Mouse (Mus musculus): ENCODE measurements at regions not wholly inside any gene's neighbourhood (a gene's known extent, or its start where the extent isn't known, plus 50 kb on each side); places are given as distances from the start of the nearest gene placed in this dataset.
"Not testable (repeated sequence)": the region's sequence is repeated elsewhere in the genome, so short reads cannot be mapped to it uniquely, and the experiment has no call there.

- DNase-seq (ENCODE audit: extremely low spot score in 1 of 2, low spot score in 2 of 2): no peak
- TF ChIP-seq CTCF (IDR thresholded peaks at IDR 0.05): no peak
- intact Hi-C loops (cut with DNase I): no loop called here
- Histone ChIP-seq H3K4me3 (no peak overlapping the region), H3K27ac (no peak overlapping the region)
Measured at GRCm38 (mm10) chr13:97331072-97331471, 90.2 kb downstream of the Enc1 start.

DNA sequence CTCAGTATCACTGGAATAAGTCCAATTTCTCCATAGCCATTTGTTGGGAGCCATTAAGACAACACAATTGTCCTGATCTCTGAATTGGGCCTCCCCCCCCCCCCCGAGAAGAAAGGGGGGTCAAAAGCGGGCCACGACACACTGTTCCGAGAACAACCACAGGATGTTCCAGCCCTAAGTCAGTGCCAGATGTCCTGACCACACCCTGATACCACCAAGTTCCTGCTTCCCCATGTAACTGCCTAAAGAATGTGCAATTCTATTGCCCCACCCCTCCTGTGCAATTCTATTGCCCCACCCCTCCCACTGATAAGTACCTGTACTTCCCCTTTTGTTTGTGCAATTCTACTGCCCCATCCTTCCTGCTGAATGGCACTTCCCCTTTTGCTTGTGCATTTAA is 80.4 kb downstream of the Enc1 start:
- intact Hi-C loops (cut with DNase I); DNase-seq (ENCODE audit: extremely low spot score in 1 of 2, low spot score in 2 of 2); H3K4me3 ChIP-seq; H3K27ac ChIP-seq: not testable (repeated sequence)

DNA sequence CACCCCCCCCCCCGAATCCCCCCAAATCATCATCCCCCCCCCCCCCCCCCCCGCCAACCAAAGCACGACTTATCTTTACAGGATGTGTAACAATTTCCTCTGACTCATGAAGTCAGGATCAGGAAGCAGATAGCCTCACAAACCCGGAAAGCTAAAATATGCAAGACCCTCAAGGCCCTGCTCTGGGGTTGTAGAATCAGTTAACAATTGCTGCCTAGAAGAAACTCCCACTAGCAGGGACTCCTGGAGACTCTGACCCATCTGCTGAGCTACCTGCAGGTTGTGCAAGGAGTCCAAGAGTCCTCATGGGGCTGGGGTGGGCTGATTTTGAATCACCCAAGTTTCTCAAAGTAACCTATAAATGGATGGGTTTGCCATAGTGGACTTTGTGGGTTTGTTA is 79.9 kb downstream of the Enc1 start:
- H3K27ac ChIP-seq: no peak overlapping the region
- DNase-seq (ENCODE audit: extremely low spot score in 1 of 2, low spot score in 2 of 2): no peak
- TF ChIP-seq CTCF (IDR thresholded peaks at IDR 0.05): no peak
- no peak overlapping the region for H3K4me3 ChIP-seq
- intact Hi-C loops (cut with DNase I): no loop called here

- no peak for DNase-seq (ENCODE audit: extremely low spot score in 1 of 2, low spot score in 2 of 2)
- intact Hi-C loops (cut with DNase I): no loop called here
- Histone ChIP-seq H3K4me3 (no peak overlapping the region), H3K27ac (no peak overlapping the region)
- no peak for TF ChIP-seq CTCF (IDR thresholded peaks at IDR 0.05)
Measured at GRCm38 (mm10) chr13:97320298-97320697, 79.4 kb downstream of the Enc1 start.

DNA sequence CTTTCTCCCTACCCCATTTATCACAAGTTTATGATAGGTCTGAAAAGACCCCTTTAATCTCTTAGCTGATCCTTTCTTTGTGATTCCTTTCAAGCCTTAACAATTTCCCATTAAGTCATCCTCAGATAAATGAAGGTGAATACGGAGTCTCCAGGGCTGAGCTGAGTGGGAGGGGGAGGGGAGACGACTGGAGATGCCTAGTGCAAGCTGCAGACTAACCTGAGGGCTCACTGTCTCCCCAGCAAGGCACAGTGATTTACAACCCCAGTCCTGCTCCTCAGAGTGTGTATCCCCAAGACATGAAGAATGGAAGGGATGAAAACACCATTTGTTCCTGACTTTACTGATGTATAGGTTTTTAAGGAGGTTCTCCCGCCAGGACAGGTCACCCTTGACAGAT is 76.7 kb downstream of the Enc1 start:
- TF ChIP-seq CTCF (IDR thresholded peaks at IDR 0.05): no peak
- H3K27ac ChIP-seq: no peak overlapping the region
- DNase-seq (ENCODE audit: extremely low spot score in 1 of 2, low spot score in 2 of 2): no peak
- intact Hi-C loops (cut with DNase I): no loop called here
- H3K4me3 ChIP-seq: no peak overlapping the region

DNA sequence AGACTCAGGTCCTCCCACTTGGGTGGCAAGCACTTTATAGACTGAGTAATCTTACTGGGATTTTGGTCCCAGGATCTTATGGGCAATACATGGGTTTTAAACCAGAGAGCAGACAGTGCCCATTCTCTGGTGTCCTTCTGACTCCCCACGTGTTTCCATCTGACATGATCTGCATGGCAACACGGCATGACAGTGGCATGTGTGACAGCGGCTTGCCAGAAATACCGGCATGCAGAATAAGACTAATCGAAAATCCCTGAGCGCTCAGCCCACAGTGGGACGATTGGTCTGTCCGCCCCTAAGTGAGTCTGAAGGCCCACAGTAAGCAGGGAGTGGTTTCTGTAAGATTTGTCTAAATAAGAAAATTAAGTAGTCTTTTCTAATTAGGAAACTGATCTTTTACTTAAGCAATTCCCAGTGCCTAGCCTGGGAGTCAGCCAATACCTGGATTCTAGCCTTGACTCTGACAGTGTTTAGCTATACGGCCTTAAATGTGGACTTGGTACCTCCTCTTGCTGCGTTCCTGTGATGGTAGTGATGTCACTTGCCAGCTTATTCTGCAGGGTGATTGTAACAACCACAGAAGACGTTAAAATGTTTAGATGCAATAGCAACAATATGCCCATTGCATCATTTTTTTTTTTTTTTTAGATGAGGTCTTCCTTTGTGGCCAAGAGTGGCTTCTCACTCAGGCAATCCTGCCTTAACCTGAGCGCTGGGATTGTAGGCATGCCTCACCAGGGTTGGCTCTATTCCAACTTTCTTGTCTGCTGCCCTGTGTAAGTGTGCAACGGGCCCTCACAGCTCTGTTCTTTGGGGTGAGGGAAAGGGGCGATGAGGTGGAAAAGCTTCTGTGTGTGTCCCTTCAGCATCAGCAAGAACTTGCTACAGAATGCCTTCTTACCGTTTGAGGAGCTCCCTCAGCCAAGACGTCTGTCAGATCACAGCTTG is 71.8 kb downstream of the Enc1 start:
- no peak overlapping the region for H3K27ac ChIP-seq
- intact Hi-C loops (cut with DNase I): no loop called here
- no peak for DNase-seq (ENCODE audit: extremely low spot score in 1 of 2, low spot score in 2 of 2)
- no peak for TF ChIP-seq CTCF (IDR thresholded peaks at IDR 0.05)
- no peak overlapping the region for H3K4me3 ChIP-seq

GRCm38 (mm10) chr13:97311340-97311739 is 70.4 kb downstream of the Enc1 start:
- Histone ChIP-seq H3K27ac (no peak overlapping the region), H3K4me3 (no peak overlapping the region)
- intact Hi-C loops (cut with DNase I): no loop called here
- TF ChIP-seq CTCF (IDR thresholded peaks at IDR 0.05): no peak
- DNase-seq (ENCODE audit: extremely low spot score in 1 of 2, low spot score in 2 of 2): no peak

DNA sequence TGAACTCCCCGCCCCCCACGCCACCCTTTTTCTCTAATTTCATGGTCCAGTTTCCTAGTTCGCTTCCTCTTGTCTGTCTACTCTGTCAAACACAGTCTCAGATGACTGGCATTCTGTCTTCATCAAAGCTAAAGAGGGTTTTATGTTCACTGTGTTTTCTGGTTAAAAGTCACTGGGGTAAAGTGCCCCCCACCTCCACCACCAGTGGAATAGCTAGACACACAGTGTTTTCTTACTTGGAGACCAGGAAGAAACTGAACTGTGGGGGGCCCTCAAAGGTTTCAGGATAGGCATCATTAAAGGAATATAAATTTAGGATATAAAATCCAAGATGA is 69.9 kb downstream of the Enc1 start:
- no peak for TF ChIP-seq CTCF (IDR thresholded peaks at IDR 0.05)
- DNase-seq (ENCODE audit: extremely low spot score in 1 of 2, low spot score in 2 of 2): no peak
- Histone ChIP-seq H3K4me3 (no peak overlapping the region), H3K27ac (no peak overlapping the region)
- intact Hi-C loops (cut with DNase I): no loop called here

DNA sequence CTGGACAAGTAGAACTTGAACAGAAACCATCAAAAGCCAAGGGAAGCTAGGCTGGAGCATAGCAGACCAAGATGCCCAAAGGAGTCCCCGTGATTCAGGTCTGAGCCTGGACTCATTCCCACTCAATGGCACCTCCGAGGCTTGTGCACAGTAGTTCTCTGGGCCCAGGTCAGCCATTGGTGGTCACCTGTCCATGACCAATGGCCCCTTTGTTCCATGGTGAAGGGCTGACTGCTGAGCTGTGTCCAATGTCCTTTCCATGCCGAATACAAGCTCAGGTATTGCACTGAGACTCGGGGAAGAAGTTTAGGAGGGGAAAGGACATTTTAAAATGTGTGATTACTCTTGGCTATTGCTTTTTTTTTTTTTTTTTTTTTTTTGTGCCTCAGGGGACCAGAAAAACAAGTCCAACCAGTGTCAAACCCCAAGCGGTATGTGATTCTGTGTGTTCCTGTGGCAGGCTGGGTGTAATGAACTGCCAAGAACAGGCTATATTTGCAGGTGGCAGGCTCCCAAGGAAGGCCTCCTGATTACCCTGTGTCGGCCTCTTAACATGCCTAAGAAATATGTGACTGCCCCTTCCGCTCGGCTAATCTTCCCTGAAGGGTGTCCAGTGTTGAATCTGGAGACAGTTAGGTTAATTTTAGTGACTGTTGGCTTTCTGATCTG is 69.4 kb downstream of the Enc1 start:
- no peak for DNase-seq (ENCODE audit: extremely low spot score in 1 of 2, low spot score in 2 of 2)
- intact Hi-C loops (cut with DNase I): no loop called here
- Histone ChIP-seq H3K4me3 (no peak overlapping the region), H3K27ac (no peak overlapping the region)
- no peak for TF ChIP-seq CTCF (IDR thresholded peaks at IDR 0.05)

- Histone ChIP-seq H3K4me3 (no peak overlapping the region), H3K27ac (no peak overlapping the region)
- intact Hi-C loops (cut with DNase I): no loop called here
- no peak for TF ChIP-seq CTCF (IDR thresholded peaks at IDR 0.05)
- no peak for DNase-seq (ENCODE audit: extremely low spot score in 1 of 2, low spot score in 2 of 2)
Measured at GRCm38 (mm10) chr13:97309411-97309810, 68.5 kb downstream of the Enc1 start.

GRCm38 (mm10) chr13:97308431-97308830 is 67.5 kb downstream of the Enc1 start:
- no peak overlapping the region for H3K27ac ChIP-seq
- no peak for TF ChIP-seq CTCF (IDR thresholded peaks at IDR 0.05)
- intact Hi-C loops (cut with DNase I): no loop called here
- DNase-seq (ENCODE audit: extremely low spot score in 1 of 2, low spot score in 2 of 2): no peak
- no peak overlapping the region for H3K4me3 ChIP-seq

All from left cerebral cortex, adult 2 months (tissue).